Mouse (Mus musculus) right cerebral cortex, postnatal 10 days (tissue): ENCODE results near the gene Glmp.
"Not testable (repeated sequence)": the region's sequence is repeated elsewhere in the genome, so short reads cannot be mapped to it uniquely, and the experiment has no call there.

Experiments used
- DNase-seq, 2 experiments: peaks; one replicate each; pipeline ENCODE4 v3.0.0; 2021; ENCODE audit warnings: low spot score in 2 of 2

The Glmp gene

DNA sequence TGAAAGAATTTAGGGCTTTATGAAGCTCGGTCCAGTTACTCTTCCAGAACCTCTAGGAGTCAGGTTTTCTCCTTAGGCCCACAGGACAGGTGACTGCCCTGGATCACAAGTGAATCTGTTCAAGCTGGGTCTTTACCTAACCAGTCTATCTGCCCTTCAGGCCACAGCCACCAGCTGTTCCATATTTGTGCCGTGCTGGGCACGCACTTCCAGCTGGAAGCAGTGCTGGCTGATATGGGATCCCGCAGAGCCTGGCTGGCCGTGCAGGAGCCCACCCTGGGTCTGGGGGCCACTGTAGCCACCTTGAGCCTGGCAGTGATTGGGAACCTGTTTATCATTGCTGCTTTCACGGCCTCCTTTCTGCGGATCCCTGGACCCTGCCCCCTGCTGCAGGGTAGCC, 51.8 kb downstream of the Glmp start:
- DNase-seq, result not testable (repeated sequence)

DNA sequence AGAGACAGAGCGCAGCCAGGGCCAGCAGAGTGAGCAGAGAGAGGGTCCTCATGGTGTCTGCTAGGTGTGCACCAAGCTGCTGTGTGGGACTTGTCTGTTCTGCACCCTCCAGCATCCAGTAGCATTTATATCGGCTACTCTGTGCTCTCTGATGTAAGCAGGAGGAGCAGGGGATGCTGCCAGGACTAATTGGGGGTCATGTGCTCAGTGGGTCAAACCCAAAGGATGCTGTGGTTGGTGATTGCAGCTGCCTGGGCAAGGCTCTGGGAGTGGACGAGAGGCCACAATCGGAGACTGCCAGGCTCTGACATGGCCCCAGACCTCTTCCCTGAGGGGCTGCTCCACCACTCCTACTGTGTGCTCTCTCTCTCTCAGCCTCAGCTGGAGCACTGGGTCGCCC, 53.8 kb downstream of the Glmp start, which contains the start of gene Bglap2:
TSS of gene Bglap2 (minus strand) at position 101 of the 400 bp plus-strand sequence.
- not testable (repeated sequence) for DNase-seq
